Mouse (Mus musculus) urinary bladder, postnatal 4 days (tissue): ENCODE measurements around the gene Parp9.
"Not testable (repeated sequence)": the region's sequence is repeated elsewhere in the genome, so short reads cannot be mapped to it uniquely, and the experiment has no call there.

ENCODE experiments used
- DNase-seq, 2 experiments: peaks; one replicate each; pipeline ENCODE4 v3.0.0; 2021 to 2022; ENCODE audit warnings: low spot score in 2 of 2

Parp9 gene

GRCm38 (mm10) chr16:35993316-35993715, 55.0 kb downstream of the Parp9 start:
- no peak for DNase-seq

GRCm38 (mm10) chr16:35998852-35999251, 60.6 kb downstream of the Parp9 start:
- DNase-seq: not testable (repeated sequence)

GRCm38 (mm10) chr16:36008396-36008795, 70.1 kb downstream of the Parp9 start:
- DNase-seq: no peak

GRCm38 (mm10) chr16:36016335-36016734, 78.1 kb downstream of the Parp9 start:
- no peak for DNase-seq
